Mouse (Mus musculus) kidney, postnatal 4 days (tissue): ENCODE measurements around the gene Nap1l5.
"Not testable (repeated sequence)": the region's sequence is repeated elsewhere in the genome, so short reads cannot be mapped to it uniquely, and the experiment has no call there.

Source experiments
- DNase-seq, 2 experiments: peaks; one replicate each; pipeline ENCODE4 v3.0.0; 2021; ENCODE audit warnings: mixed read lengths in 2 of 2

Nap1l5 gene

GRCm38 (mm10) chr6:58904551-58904950, 2.3 kb downstream of the Nap1l5 start:
- DNase-seq, result no peak

GRCm38 (mm10) chr6:58903171-58903570, 3.7 kb downstream of the Nap1l5 start:
- DNase-seq, result peak in 1 of 2 experiments; percentile 5

GRCm38 (mm10) chr6:58900536-58900935, 6.3 kb downstream of the Nap1l5 start:
- no peak for DNase-seq

- no peak for DNase-seq
Measured at GRCm38 (mm10) chr6:58899076-58899475, 7.8 kb downstream of the Nap1l5 start.

DNA sequence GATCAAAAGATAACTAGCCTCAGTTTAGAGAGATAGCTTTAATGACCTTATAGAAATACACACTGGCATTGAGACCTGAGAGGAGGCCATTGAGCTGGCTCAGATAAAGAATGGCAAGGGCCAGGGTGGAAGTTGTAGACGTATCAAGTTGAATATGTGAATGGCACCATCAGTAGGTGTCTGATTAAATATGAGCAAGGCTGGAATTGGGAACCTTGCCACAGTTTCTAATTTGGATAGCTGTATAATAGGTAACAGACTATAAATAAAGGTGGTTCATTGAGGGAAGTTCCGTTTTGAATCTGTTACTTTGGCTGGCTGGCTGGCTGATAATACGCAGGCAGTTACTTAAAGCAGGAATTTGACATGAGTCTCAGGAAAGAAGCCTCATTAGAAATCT, 10.2 kb downstream of the Nap1l5 start:
- DNase-seq, result no peak

GRCm38 (mm10) chr6:58894994-58895393, 11.9 kb downstream of the Nap1l5 start:
- no peak for DNase-seq

GRCm38 (mm10) chr6:58893307-58893706, 13.6 kb downstream of the Nap1l5 start:
- no peak for DNase-seq

DNA sequence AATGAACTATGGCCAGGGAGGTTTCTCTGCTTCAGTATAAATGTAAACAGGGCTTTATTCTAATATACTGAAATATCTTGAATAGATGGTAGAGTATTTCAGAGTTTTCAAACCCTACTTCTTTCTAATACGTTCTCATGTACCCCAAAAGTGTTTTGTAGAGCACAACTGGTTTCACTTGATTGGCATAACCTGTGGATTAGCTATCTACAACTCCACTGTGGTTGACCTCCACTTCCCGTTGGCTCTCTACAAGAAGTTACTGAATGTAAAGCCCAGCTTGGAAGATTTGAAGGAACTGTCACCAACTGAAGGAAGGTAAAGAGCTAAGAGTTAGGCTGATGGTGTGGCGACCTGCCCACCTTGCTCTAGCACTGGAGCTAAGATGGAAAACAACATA, 17.0 kb downstream of the Nap1l5 start:
- DNase-seq, result no peak

- no peak for DNase-seq
Measured at GRCm38 (mm10) chr6:58882271-58882670, 24.6 kb downstream of the Nap1l5 start.

DNA sequence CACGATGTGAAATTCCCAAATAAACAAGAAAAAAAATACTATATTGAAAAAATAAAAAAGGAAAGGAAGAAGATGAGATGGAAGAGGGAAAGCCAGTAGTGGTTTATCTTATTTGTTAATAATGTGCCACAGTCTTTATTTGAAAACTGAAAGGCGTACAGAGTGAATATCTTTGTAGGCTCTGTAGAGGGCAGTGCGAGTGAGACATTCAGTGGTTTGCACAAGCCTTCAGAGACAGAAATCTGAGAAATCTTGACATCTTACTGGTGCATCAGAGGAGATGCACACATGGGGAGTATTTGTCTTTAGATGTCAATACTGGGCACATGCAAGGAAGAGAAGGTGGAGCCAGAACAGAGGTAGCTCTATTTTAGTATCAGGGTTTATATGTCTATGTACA, 25.5 kb downstream of the Nap1l5 start:
- DNase-seq, result no peak

GRCm38 (mm10) chr6:58880861-58881260, 26.0 kb downstream of the Nap1l5 start:
- DNase-seq, result no peak

GRCm38 (mm10) chr6:58879987-58880386, 26.9 kb downstream of the Nap1l5 start:
- no peak for DNase-seq

DNA sequence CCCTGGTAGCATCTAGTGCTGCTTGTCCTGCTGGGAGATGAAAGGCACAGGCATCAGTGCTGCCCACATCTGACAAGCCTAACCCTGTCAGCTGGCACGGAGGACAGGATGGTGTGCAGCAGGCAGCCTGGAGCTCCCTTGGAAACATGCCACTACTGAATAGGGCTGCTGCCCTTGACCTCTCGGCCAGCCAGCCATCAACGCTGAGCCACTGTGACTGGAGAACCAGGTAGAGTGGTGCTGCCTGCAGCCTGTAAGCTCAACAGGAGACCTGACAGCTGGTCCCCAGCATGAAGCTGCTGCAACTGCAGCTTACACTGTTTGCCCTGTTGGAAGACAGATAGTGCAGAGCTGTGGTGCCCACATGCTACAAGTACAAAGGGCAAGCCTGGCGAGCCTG, 27.3 kb downstream of the Nap1l5 start:
- DNase-seq, result no peak

- DNase-seq, result not testable (repeated sequence)
Measured at GRCm38 (mm10) chr6:58867858-58868257, 39.0 kb downstream of the Nap1l5 start.

DNA sequence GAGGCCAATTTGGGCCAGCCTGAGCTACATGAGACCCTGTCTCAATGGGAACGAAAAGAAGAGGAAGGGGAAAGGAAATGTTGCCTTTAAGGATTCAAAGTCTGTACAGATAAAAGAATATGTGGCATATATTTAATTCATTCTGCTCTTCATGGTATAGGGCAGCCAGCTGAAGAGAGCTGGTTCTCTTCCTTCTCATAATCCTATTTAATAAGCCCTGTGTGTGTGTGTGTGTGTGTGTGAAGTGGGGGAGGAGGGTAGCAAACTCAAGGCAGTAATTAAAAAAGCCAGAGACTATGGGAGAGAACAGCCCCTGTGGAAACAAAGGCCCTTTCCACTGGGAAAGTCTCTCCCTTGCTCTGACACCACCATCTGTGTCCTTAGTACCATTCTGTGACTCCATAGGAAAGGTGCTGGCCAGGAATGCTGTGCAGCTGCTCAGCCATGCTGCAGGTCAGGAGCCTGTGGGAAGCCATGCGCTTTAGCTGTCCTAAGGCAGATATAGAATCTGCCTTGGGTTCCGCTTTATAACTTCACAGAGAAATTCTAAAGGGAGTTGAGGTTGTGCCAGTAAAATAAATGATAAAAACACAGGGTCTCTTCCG, 43.1 kb downstream of the Nap1l5 start:
- DNase-seq, result no peak

GRCm38 (mm10) chr6:58862446-58862993, 44.4 kb downstream of the Nap1l5 start:
- DNase-seq, result no peak

GRCm38 (mm10) chr6:58859517-58859916, 47.4 kb downstream of the Nap1l5 start:
- no peak for DNase-seq

- DNase-seq, result no peak
Measured at GRCm38 (mm10) chr6:58856494-58856893, 50.4 kb downstream of the Nap1l5 start.

GRCm38 (mm10) chr6:58855676-58856367, 51.1 kb downstream of the Nap1l5 start:
- DNase-seq, result no peak
